Mouse (Mus musculus) lung, postnatal 0 days (tissue): ENCODE data around the gene Dcaf10.

Experiments used
- CTCF ChIP-seq: IDR thresholded peaks from 2 replicates; pipeline ENCODE4 v1.5.1; 2016; ENCODE audit warnings: antibody characterized with exemption, mild to moderate bottlenecking
- EP300 ChIP-seq: IDR thresholded peaks from 2 replicates; pipeline ENCODE4 v1.6.1; 2016; ENCODE audit warnings: antibody characterized with exemption, mild to moderate bottlenecking, control low read depth

DNA sequence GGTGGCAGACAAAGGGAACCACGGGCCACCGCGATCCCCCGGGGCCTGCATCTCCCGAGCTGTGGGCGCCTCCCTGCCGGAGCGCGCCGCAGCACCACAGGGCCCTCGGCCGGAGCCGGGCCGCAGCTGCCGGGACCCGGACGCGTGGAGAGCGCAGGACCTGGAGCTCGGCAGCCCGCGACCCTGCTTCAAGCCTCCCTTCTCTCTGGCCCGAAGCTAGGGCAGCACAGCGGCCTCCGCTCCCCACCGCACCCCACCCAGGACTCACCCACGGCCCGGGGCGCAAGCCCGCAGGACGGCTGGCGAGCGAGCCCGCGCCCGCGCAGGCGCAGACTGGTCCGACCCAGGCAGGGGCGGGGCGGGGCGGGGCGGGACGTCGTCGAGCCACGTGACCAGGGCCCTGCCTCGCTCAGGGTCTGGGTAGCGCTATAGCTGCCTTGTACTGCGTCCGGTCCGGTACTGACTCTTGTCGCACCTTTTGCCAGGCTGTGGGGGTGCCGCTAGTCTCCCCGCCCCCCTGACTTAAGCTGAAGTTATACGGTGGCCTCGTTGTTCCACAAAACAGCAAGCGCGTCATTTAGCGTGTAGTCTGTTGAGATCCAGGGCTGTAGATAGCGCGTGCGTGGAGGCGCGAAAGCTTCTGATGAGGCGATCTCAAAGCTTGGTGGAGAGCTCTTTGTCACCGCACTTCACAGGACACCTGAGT lies 66.7 kb downstream of the Dcaf10 start, which contains the start of gene Slc25a51:
- TF ChIP-seq CTCF = no peak; the same call in none of the 2 replicates
- peak; percentile 66 for TF ChIP-seq EP300
